Mouse (Mus musculus) c-Kit-negative CD71-positive TER-119-positive erythroid progenitor cells, embryonic 14.5 days (primary cell): Measurements from ENCODE around the gene Mroh3.

Experiments used
- DNase-seq: peaks from one replicate; pipeline ENCODE4 v3.0.0-alpha.2; 2013; ENCODE audit warnings: low read depth, low spot score

Gene Mroh3

DNA sequence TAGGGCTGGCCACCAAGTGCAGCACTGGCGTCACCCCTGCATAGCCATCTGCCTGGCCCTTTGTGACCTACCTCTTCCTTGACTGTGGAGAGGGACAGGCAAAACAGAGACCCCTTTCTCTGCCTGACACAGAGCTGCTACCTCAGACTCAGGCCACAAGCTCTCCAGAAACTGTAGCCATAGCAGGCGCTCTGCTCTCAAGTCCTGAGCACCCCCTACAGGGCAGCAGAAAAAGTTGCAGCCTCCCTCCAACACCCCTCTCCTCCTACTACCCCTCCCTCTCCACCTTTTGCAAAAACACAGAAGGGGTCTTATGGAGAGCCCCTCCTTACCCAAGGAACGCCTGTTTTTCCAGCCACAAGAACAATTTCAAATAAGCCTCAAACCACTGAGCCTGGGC is at the start of gene Mroh3:
Gene Mroh3 (minus strand): TSS at position 26 of the 400 bp plus-strand sequence.
- no peak for DNase-seq

DNA sequence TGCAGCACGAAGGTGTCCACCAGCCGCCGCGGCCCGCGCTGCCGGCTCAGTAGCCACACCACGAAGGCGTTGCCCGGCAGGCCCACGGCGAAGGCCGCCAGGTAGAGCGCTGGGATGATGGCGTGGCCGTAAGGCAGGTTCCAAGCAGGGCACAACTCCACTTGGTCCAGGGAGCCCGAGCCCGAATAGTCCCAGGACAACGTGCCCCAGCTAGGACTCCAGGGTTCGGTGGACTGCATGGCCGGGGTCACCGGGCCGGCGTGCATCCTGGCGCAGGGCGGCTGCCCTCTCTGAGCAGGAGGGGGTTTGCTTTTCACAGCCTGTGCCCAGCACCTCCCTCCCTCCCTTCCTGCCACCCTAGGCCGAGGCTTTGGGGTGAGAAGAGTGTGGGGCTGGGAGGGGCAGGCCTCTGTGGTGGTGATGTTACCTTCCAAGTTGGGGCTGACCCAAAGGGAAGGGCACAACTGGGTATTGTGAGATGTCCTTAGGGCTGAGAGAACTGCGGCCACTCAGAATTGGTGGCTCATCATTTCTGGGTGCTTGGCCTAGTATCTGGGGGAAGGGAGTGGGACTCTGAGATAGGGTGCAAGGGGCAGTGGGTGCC is 48.1 kb upstream of the Mroh3 start, which contains the start of gene Gpr25:
Gene Gpr25 (minus strand): TSS at position 239 of the 604 bp plus-strand sequence.
- no peak for DNase-seq

DNA sequence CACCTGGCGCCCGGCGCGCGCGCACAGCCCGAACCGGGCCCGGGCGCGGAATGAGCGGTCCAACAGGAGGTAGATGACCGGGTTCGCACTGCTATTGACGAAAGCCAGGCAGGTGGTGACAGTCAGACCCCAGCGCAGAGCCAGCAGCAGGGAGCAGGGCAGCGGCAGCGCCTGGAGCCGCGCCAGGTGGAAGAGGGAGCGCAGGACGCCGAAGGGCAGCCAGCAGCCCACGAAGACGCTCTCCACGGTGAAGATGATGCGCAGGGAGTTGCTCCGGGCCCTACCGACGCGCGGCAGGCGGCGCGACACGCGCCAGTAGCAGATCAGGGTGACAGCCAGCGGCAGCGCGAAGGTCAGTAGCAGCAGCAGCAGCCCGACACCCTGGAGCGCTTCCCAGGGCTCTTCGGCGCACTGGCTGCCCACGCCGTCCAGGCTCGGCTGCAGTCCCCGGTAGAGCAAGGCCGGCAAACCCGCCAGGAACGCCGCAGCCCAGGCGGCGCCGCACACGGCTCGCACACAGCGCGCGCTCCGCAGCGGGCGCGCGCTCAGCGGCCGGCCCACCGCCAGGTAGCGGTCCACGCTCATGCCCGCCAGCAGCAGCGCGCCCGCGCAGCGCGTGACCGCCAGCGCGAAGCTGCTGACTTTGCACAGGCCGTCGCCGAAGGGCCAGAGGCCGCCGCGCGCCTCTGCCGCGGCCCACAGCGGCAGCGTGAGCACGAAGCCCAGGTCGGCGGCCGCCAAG is 47.4 kb upstream of the Mroh3 start:
- no peak for DNase-seq

- no peak for DNase-seq
These were observed 46.9 kb upstream of the Mroh3 start for GRCm38 (mm10) chr1:136259543-136259892.

GRCm38 (mm10) chr1:136258495-136258894 is 45.9 kb upstream of the Mroh3 start:
- DNase-seq = no peak

DNA sequence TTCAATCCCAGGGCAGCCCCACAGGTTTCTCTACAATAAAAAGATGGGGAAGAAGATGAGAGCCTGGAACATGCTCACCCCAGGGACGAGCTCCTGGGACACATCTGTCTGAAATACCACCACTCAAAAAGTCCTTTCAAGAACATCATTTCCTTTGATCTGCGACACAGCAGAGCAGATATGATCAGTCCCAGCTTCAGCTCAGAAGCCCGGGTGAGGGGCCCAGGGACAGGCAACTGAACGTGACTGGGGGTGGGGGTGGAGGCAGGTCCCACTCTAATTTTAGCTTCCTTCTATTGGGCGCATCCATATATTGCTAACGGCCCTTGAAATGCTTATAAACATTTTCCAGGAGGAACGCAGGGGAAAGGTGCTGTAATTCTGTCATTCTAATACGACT is 43.0 kb upstream of the Mroh3 start:
- DNase-seq = no peak

DNA sequence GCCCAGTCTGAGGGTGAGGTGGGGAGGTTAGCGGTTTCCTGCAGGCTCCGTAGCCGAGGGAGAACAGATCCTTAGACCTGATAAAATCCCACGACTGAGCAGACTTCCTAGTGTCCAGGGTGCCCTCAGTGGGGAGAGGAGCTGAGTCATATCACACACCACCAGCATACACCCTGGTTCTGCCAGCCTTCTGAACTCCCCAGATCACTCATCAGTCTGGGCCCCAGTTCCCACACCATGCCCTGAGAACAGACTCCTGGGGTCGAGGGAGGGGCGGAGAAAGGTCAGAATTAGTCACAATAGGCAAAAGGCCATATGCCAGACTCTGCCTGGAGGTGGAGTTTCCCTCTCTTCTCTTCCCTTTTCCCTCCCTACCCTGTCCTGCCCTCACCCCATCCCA is 42.5 kb upstream of the Mroh3 start:
- no peak for DNase-seq

DNA sequence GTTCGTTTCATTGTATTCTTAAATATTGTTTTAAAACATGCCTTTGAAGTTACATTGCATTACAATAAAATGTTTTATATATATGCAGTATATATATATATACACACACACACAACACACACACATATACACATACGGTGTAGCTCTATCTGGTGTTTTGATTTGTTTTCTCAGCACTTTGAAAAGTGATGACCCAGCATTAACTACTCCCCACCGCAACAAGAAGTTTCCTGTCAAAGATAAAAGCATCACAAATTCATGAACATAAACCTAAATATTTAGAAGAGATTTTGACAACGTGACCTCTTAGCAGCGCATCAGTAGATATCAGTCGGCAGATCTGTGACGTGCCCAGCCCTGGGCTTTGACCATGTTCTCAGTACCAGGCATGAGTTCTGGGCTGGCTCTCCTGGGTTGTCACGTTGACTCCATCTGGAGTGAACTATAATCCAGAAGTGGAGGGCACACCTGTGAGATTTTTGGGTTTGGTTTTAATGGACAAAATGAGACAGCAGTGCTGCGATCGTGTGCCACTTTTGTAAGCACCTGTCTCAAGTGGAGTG is 42.0 kb upstream of the Mroh3 start:
- DNase-seq = no peak

DNA sequence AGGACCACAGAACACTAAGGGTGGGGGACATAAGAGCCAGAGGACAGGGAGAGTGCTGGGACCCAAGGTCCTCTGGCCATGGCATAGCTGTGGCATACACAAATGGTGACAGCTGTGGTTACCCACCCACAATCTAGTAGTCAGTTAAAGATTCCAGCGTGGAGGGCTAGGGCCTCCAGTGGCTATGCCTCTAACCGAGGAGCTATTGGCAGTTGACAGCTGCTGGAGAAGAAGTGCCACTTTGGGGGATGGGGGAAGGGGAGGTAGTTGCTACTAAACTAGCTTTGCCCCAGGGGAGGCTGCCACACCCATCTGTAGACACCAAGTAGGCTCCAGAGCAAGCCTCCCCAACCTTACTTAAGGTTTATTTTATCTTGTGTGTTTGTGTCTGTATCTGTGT is 40.8 kb upstream of the Mroh3 start:
- DNase-seq = no peak

- DNase-seq = no peak
These were observed 37.0 kb upstream of the Mroh3 start for GRCm38 (mm10) chr1:136249662-136250061.

DNA sequence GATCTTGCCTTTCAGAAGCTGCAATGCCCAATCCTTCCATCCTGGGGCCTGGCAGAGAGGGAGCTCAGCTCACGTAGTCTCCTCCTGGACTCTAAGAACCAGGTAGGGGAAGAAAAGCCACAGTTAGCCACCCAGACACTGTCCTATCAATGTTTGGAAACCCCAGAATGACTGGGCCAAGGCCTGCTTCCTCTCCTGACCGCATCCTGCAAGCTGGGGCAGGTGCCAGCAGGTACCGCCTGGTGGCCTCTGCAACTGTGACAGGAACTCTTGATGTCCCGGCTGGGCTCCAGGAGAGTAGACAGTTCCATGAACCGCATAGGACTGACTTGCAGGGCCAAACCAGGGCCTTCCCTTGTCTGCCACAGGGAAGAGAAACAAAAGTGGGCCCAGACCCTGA is 34.8 kb upstream of the Mroh3 start:
- DNase-seq = no peak

- no peak for DNase-seq
These were observed 31.8 kb upstream of the Mroh3 start for GRCm38 (mm10) chr1:136244469-136244868.

DNA sequence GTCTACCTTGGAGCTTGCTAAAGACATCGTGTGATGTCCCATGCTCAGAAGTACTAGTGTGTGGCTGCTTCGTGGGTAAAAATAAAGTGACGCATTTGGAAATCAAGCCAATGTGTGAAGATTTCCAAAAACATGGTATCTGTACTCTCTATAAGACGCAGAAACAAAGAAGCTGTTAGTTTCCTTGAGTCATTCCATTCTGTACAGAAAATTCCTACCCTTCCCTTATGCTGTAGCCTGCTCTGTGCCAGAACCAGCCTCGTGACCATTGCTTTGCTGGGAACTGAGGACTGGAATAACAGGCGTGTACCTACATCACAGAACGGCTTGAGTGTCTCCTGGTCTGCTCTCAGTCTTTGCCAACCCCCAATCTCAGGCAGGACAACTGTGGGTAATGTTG is 29.2 kb upstream of the Mroh3 start:
- DNase-seq = no peak

- DNase-seq = no peak
These were observed 25.9 kb upstream of the Mroh3 start for GRCm38 (mm10) chr1:136238495-136238894.

GRCm38 (mm10) chr1:136234595-136235092 is 22.0 kb upstream of the Mroh3 start:
- no peak for DNase-seq

- no peak for DNase-seq
These were observed 21.4 kb upstream of the Mroh3 start, which contains the start of gene Inava for GRCm38 (mm10) chr1:136233892-136234594. Inava (minus strand) TSS chr1:136234264.

DNA sequence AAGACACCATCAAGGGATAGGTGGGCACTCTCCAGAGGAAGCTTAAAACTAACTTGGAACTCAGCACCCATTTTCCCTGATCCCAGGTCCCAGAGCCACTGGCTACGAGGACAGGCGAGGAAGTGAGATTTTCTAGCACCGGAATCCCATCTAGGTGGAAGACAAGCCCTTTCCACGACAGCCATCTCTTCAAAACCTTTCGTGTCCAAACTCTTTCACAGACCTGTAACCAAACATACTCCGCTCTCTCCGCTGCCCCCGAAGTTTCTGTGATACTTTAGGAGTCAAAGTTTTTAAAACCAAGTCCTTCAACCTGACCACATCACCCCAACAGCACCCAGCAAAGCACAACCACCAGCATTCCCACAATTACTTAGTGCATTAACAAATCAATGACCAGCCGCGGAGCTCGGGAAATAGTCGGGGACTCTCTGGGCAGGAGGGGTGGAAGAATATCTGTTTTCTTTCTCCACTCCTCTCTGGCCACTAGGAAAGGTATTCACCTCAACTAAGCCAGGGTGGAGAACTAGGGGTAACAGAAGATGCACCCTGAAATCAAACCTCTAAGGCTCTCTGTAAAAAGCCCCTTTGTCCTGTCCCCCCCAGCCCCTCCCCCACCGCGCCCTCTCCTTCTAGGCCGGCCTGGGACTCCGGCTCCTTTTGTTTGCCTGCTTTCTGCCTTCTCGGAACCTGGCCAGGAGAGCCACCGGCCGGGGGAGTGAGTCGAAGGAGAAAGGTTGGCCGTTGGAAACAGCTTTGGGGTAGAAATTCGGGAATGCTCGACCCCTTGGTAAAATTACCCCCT is 20.6 kb upstream of the Mroh3 start:
- no peak for DNase-seq

DNA sequence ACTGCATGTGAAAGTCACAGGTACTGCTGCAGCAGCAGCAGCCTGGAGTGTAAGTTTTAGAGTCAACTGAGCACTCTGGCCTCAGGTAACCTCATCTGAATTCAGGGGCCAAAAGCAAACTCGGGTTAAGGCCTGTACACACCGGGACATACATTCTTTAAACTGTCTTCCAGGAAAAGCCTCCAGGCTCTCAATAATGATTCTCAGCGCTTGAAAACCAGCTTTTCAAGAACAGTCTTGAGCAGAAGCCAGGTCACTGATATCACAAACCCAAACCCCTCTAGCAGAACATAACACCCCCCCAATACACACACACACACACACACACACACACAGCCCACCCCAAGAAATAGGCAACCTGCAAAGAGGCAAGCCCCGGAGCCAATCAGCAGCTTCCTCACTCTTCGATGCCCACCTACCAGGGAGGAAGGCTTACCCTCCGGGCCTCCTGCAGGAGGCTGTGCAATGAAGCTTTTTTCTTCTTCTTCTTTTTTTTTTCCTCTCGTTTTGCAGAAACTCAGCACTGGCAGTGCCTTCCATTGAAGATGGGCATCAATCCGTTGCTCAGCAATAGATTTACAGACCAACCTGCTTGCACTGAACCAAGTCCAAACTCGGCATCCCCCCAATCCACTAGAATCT is 19.8 kb upstream of the Mroh3 start:
- no peak for DNase-seq

DNA sequence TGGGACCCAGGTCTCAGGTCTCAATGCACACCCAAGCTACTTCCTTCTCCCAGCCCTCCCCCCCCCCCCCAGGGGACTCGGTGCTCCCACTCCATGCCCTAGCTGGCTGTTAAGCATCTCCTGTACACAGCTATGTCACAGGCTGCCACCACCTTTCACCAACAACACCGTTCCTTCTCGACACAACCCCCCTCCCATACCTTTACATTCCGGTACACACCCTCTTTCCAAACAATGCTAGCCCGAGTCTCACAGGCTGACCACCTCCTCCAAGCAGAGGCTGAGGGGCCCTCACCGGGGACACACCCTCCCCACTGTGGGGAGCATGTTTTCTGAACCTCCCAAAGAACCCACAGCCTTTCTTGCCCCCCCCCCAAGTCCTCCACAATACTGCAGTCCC is 19.0 kb upstream of the Mroh3 start:
- DNase-seq = no peak

GRCm38 (mm10) chr1:136230201-136230600 is 17.6 kb upstream of the Mroh3 start:
- DNase-seq = no peak

GRCm38 (mm10) chr1:136229040-136229373 is 16.4 kb upstream of the Mroh3 start:
- no peak for DNase-seq
